Comparison of ENCODE assay signal across 23 mouse cellular contexts in genomic region chr11:105958566-105958965, GRCm38 (mm10). TPM values are rescaled to one million over a fixed set of nuclear protein-coding genes. Genes with fewer than 3 reads are reported as not detected.
DNase-seq lines count a peak whose midpoint lies in the region; ATAC-seq and TF ChIP-seq lines count a peak whose summit lies in the region.
"Had no signal": no experiment of that assay in that cellular context is flagged by ENCODE, and none has a peak within 500 bp of the region (broad histone marks: within the 10 kb centered on the region; RNA-seq: fewer than 3 reads in every experiment).

No protein-coding gene starts in this region.

- no peaks in the 10 kb centered on the region for H3K36me3 ChIP-seq in heart, postnatal 0 days (replicated peaks; ENCODE audit: control insufficient read depth, insufficient read depth, low read length)
- no peaks in the 10 kb centered on the region for H3K36me3 ChIP-seq in lung, postnatal 0 days (ENCODE audit: insufficient read depth, low read length)
- H3K36me3 ChIP-seq in C2C12 (ENCODE audit: control insufficient read depth, insufficient read depth) (no peaks in the 10 kb centered on the region), myocyte (ENCODE audit: control insufficient read depth, insufficient read depth) (no peaks in the 10 kb centered on the region)
- H3K36me3 ChIP-seq: embryonic facial prominence, embryonic 12.5 days; forebrain, embryonic 15.5 days; G1E had no signal

- no peak for TF ChIP-seq CTCF in heart, postnatal 0 days (IDR thresholded peaks at IDR 0.05; ENCODE audit: low read depth)
- no peak for TF ChIP-seq CTCF in lung, postnatal 0 days (IDR thresholded peaks at IDR 0.05)
- no peak for TF ChIP-seq CTCF in C2C12 (IDR thresholded peaks at IDR 0.05; ENCODE audit: control insufficient read depth, insufficient read depth, insufficient read length)

- H3ac ChIP-seq in C2C12 (ENCODE audit: control insufficient read depth, insufficient read length, low read depth) (no peak overlapping the region), myocyte (ENCODE audit: control insufficient read depth, insufficient read length) (no peak overlapping the region)

- no peaks in the 10 kb centered on the region for H3K79me2 ChIP-seq in C2C12 (ENCODE audit: control insufficient read depth, insufficient read depth)
- no peaks in the 10 kb centered on the region for H3K79me2 ChIP-seq in myocyte (ENCODE audit: control insufficient read depth, insufficient read depth)

- no peak for ATAC-seq in heart, postnatal 0 days (ENCODE audit: insufficient read depth, low read depth)
- ATAC-seq in lung, postnatal 0 days: peak; percentile 27; the same call in 1 of the 2 replicates
- ATAC-seq in monocyte, adult 5-6 weeks (replicated peaks; ENCODE audit: insufficient number of reproducible peaks, low FRiP score, low TSS enrichment, poor library complexity, severe bottlenecking): no peak
- ATAC-seq: CD4-positive, CD25-positive, alpha-beta regulatory T cell, adult 4 months; forebrain, embryonic 15.5 days had no signal

- H3K4me3 ChIP-seq in heart, postnatal 0 days (ENCODE audit: low read depth, low read length): no peak overlapping the region
- H3K4me3 ChIP-seq in lung, postnatal 0 days (ENCODE audit: low read depth, low read length): no peak overlapping the region
- H3K4me3 ChIP-seq in C2C12 (ENCODE audit: insufficient read depth, poor library complexity, severe bottlenecking) (no peak overlapping the region), myocyte (no peak overlapping the region)
- H3K4me3 ChIP-seq: embryonic facial prominence, embryonic 12.5 days; forebrain, embryonic 15.5 days; heart, adult 2 months had no signal

- H3K27me3 ChIP-seq in heart, postnatal 0 days (ENCODE audit: control insufficient read depth, insufficient read depth, low read length): no peaks in the 10 kb centered on the region
- H3K27me3 ChIP-seq in lung, postnatal 0 days (replicated peaks; ENCODE audit: insufficient read depth, low read length): no peaks in the 10 kb centered on the region
- no peaks in the 10 kb centered on the region for H3K27me3 ChIP-seq in C2C12 (ENCODE audit: control insufficient read depth, insufficient read depth, insufficient read length)
- H3K27me3 ChIP-seq in myocyte (ENCODE audit: control insufficient read depth, insufficient read depth, insufficient read length): no peaks in the 10 kb centered on the region
- H3K27me3 ChIP-seq: embryonic facial prominence, embryonic 12.5 days; forebrain, embryonic 15.5 days had no signal

- no peak overlapping the region for H3K9ac ChIP-seq in heart, postnatal 0 days (replicated peaks; ENCODE audit: low read depth, low read length)
- H3K9ac ChIP-seq in lung, postnatal 0 days (replicated peaks; ENCODE audit: low read depth): no peak overlapping the region
- H3K9ac ChIP-seq: embryonic facial prominence, embryonic 12.5 days; forebrain, embryonic 15.5 days; hindbrain, embryonic 14.5 days had no signal

- TF ChIP-seq EP300 in heart, postnatal 0 days (IDR thresholded peaks at IDR 0.05; ENCODE audit: low read depth): no peak
- TF ChIP-seq EP300 in lung, postnatal 0 days (IDR thresholded peaks at IDR 0.05): peak; percentile 94

- no peak for TF ChIP-seq POLR2A in myocyte (IDR thresholded peaks at IDR 0.05; ENCODE audit: insufficient read length, low read depth)

- 40% methylated on average over 1 of the region's 1 CpGs for WGBS in heart, postnatal 0 days
- WGBS in lung, postnatal 0 days: 11% methylated on average over 1 of the region's 1 CpGs

- no peak overlapping the region for H3K4me2 ChIP-seq in heart, postnatal 0 days (ENCODE audit: low read depth, low read length)
- no peak overlapping the region for H3K4me2 ChIP-seq in lung, postnatal 0 days (replicated peaks; ENCODE audit: low read depth, low read length)
- peak overlapping the region; percentile 84 for H3K4me2 ChIP-seq in myocyte (ENCODE audit: low read depth)
- H3K4me2 ChIP-seq: embryonic facial prominence, embryonic 12.5 days; forebrain, embryonic 15.5 days; hindbrain, embryonic 14.5 days had no signal

- no peaks in the 10 kb centered on the region for H3K9me3 ChIP-seq in heart, postnatal 0 days (replicated peaks; ENCODE audit: control insufficient read depth, low read length)
- no peaks in the 10 kb centered on the region for H3K9me3 ChIP-seq in lung, postnatal 0 days (ENCODE audit: low read length)
- H3K9me3 ChIP-seq: embryonic facial prominence, embryonic 12.5 days; forebrain, embryonic 15.5 days; G1E had no signal

- no peak for DNase-seq in heart, postnatal 0 days (ENCODE audit: low spot score)
- no peak for DNase-seq in heart, postnatal 10 days
- DNase-seq in lung, postnatal 0 days (ENCODE audit: low spot score): peak; percentile 51
- DNase-seq in lung, postnatal 14 days: no peak
- DNase-seq: adrenal gland, postnatal 14 days; cerebellum, adult 11-12 months; cerebellum, adult 9-10 months; cerebellum, postnatal 25 days; gastrocnemius, postnatal 14 days; heart, postnatal 14 days had no signal

- H3K27ac ChIP-seq in heart, postnatal 0 days (ENCODE audit: low read depth): 0 out of 2 replicates have a peak overlapping the region, but pooled peaks have one; percentile 2
- peak overlapping the region; percentile 61 for H3K27ac ChIP-seq in lung, postnatal 0 days (ENCODE audit: low read length)
- H3K27ac ChIP-seq: embryonic facial prominence, embryonic 12.5 days; forebrain, embryonic 15.5 days; hindbrain, embryonic 14.5 days had no signal

- intact Hi-C loops in heart, postnatal 10 days (cut with DNase I): no loop called here

- H3K79me3 ChIP-seq in C2C12 (ENCODE audit: low read depth): no peaks in the 10 kb centered on the region

- H3K4me1 ChIP-seq in heart, postnatal 0 days (ENCODE audit: control insufficient read depth, insufficient read depth): peaks cover 3% of the 10 kb centered on the region; the same call in 1 of the 2 replicates
- H3K4me1 ChIP-seq in lung, postnatal 0 days (ENCODE audit: insufficient read depth, low read depth, low read length): peaks cover 1% of the 10 kb centered on the region; the same call in 1 of the 2 replicates
- H3K4me1 ChIP-seq: embryonic facial prominence, embryonic 12.5 days had no signal

TF ChIP-seq in C2C12, 6 proteins besides CTCF, POLR2A, EP300 and RAD21:
- TF ChIP-seq MYOG (IDR thresholded peaks at IDR 0.05; ENCODE audit: control insufficient read depth, extremely low read depth, insufficient read length) (no peak), USF1 (IDR thresholded peaks at IDR 0.05; ENCODE audit: low read depth) (no peak), CEBPB (IDR thresholded peaks at IDR 0.05; ENCODE audit: low read depth) (no peak), MYOD1 (IDR thresholded peaks at IDR 0.05; ENCODE audit: control insufficient read depth, insufficient read length, low read depth) (peak; percentile 32), FOSL1 (IDR thresholded peaks at IDR 0.05; ENCODE audit: insufficient read depth, low read length, poor library complexity, severe bottlenecking) (no peak)

TF ChIP-seq in myocyte, 11 proteins besides CTCF, POLR2A, EP300 and RAD21:
- TF ChIP-seq MYOG (IDR thresholded peaks at IDR 0.05; ENCODE audit: control insufficient read depth in 1 of 3, insufficient read depth in 1 of 3, insufficient read length in 2 of 3, low read depth in 2 of 3) (no peak), MYOD1 (IDR thresholded peaks at IDR 0.05; ENCODE audit: control insufficient read depth in 1 of 3, insufficient read length in 2 of 3, low read depth in 2 of 3) (peak in 1 of 3 experiments; percentile 47)

RNA-seq across cellular contexts. Expression of gene Cyb561, which starts 5.4 kb away (rescaled TPM):
- total RNA-seq in heart, postnatal 0 days (2014; rRNA removed; ENCODE audit: low replicate concordance): 9.5 and 11.4 TPM in 2 replicates
- 5.9 and 7.1 TPM in 2 replicates for polyA plus RNA-seq in heart, postnatal 0 days (2015; fragmentation: Nextera tagmentation; extraction: Ambion mirVana)
- total RNA-seq in heart, postnatal 10 days (2021): 10 to 100 TPM in 1 of 2 experiments, 1 to 10 TPM in 1; 8.0 to 15.4 TPM
- 70.5 and 72.2 TPM in 2 replicates for polyA plus RNA-seq in lung, postnatal 0 days (2015; fragmentation: Nextera tagmentation; extraction: Ambion mirVana)
- polyA plus RNA-seq in C2C12 (2012; fragmentation: generic; extraction: Trizol) (2.7 TPM), myocyte (2012; fragmentation: generic; extraction: Trizol) (1.5 TPM)
- 4.5 to 8.4 TPM (median 5.5 TPM) in 3 replicates for total RNA-seq in monocyte, adult 5-6 weeks (2017)
- polyA plus RNA-seq: G1E had no signal

RNA-seq across cellular contexts. Expression of gene Ace, which starts 9.2 kb away (rescaled TPM):
- 6.1 and 17.1 TPM in 2 replicates for total RNA-seq in heart, postnatal 0 days (2014; rRNA removed; ENCODE audit: low replicate concordance)
- 3.3 and 3.7 TPM in 2 replicates for polyA plus RNA-seq in heart, postnatal 0 days (2015; fragmentation: Nextera tagmentation; extraction: Ambion mirVana)
- total RNA-seq in heart, postnatal 10 days (2021): 10 to 100 TPM; 20.4 to 29.1 TPM
- polyA plus RNA-seq in lung, postnatal 0 days (2015; fragmentation: Nextera tagmentation; extraction: Ambion mirVana): 73.6 and 74.6 TPM in 2 replicates
- polyA plus RNA-seq in C2C12 (2012; fragmentation: generic; extraction: Trizol) (1.3 TPM), myocyte (2012; fragmentation: generic; extraction: Trizol) (1.3 TPM)
- total RNA-seq in monocyte, adult 5-6 weeks (2017): 365 to 424 TPM (median 376 TPM) in 3 replicates
- total RNA-seq: G1E had no signal
- polyA plus RNA-seq: CD4-positive, CD25-positive, alpha-beta regulatory T cell, adult 4 months; G1E had no signal

RNA-seq across cellular contexts. Expression of gene Ace3, which starts 35.9 kb away (rescaled TPM):
- not detected in 2 replicates for total RNA-seq in heart, postnatal 0 days (2014; rRNA removed; ENCODE audit: low replicate concordance)
- not detected in 2 replicates for polyA plus RNA-seq in heart, postnatal 0 days (2015; fragmentation: Nextera tagmentation; extraction: Ambion mirVana)
- not detected for total RNA-seq in heart, postnatal 10 days (2021)
- 2.0 and 2.1 TPM in 2 replicates for polyA plus RNA-seq in lung, postnatal 0 days (2015; fragmentation: Nextera tagmentation; extraction: Ambion mirVana)
- polyA plus RNA-seq in C2C12 (2012; fragmentation: generic; extraction: Trizol): not detected
- not detected for polyA plus RNA-seq in myocyte (2012; fragmentation: generic; extraction: Trizol)
- 0.19 TPM in 1 of 3 replicates, not detected in the others for total RNA-seq in monocyte, adult 5-6 weeks (2017)
- total RNA-seq: adrenal gland, postnatal 14 days; G1E; gastrocnemius, postnatal 14 days; heart, adult 2 months; heart, postnatal 14 days; hematopoietic stem cell, adult 5-6 weeks had no signal
- polyA plus RNA-seq: CD4-positive, CD25-positive, alpha-beta regulatory T cell, adult 4 months; cortical plate, adult 2 months; embryonic facial prominence, embryonic 12.5 days; forebrain, embryonic 11.5 days; G1E; heart, adult 2 months; heart, embryonic 11.5 days; hindbrain, embryonic 14.5 days had no signal

RNA-seq across cellular contexts. Expression of gene Kcnh6, which starts 49.4 kb away (rescaled TPM):
- total RNA-seq in heart, postnatal 0 days (2014; rRNA removed; ENCODE audit: low replicate concordance): 0.97 TPM in 1 of 2 replicates, not detected in the other
- polyA plus RNA-seq in heart, postnatal 0 days (2015; fragmentation: Nextera tagmentation; extraction: Ambion mirVana): 0.10 and 0.12 TPM in 2 replicates
- under 1 TPM in 1 of 2 experiments, not detected in 1; 0.31 TPM for total RNA-seq in heart, postnatal 10 days (2021)
- polyA plus RNA-seq in lung, postnatal 0 days (2015; fragmentation: Nextera tagmentation; extraction: Ambion mirVana): 0.14 and 0.32 TPM in 2 replicates
- not detected for polyA plus RNA-seq in C2C12 (2012; fragmentation: generic; extraction: Trizol)
- not detected for polyA plus RNA-seq in myocyte (2012; fragmentation: generic; extraction: Trizol)
- 0.97 TPM in 1 of 3 replicates, not detected in the others for total RNA-seq in monocyte, adult 5-6 weeks (2017)
- total RNA-seq: G1E; gastrocnemius, postnatal 14 days; heart, adult 2 months had no signal
- polyA plus RNA-seq: G1E had no signal

Comparison
In these comparisons a context has a peak if more than half of its experiments do, and no peak if none do; other contexts are left out.
1. RNA of gene Ace, which starts 9.2 kb away (polyA plus RNA-seq): 73.6 to 74.6 TPM in lung, postnatal 0 days; 3.3 to 3.7 TPM in heart, postnatal 0 days, 1.3 TPM in C2C12 (single experiment) and 1.3 TPM in myocyte (single experiment); every median in the first group is over 10 times any median in the second.